ENCODE assay signal across 8 mouse cellular contexts in genomic region chrX:101639306-101639705, GRCm38 (mm10). TPM values are rescaled to one million over a fixed set of nuclear protein-coding genes. Genes with fewer than 3 reads are reported as not detected.
A peak's percentile ranks its signal among the peaks of the same experiment; 100 is the strongest.
DNase-seq lines count a peak whose midpoint lies in the region; ATAC-seq and TF ChIP-seq lines count a peak whose summit lies in the region.

No protein-coding gene starts in this region.

- DNase-seq in kidney, adult 2 months, result no peak
- no peak for DNase-seq in kidney, postnatal 14 days
- DNase-seq in ES-CJ7 (ENCODE audit: low read depth, low spot score), result peak; percentile 63
- DNase-seq in neural tube, embryonic 10.5 days (ENCODE audit: extremely low spot score, low spot score), result peak; percentile 19
- no peak for DNase-seq in frontal cortex, postnatal 10 days (ENCODE audit: low spot score in 2 of 2)
- no peak for DNase-seq in yolk sac, embryonic 10.5 days (ENCODE audit: low spot score)

- H3K27ac ChIP-seq in kidney, adult 2 months (ENCODE audit: insufficient read depth, low read depth, low read length), result peak overlapping the region; percentile 90
- peak overlapping the region; percentile 96 for H3K27ac ChIP-seq in embryonic fibroblast, embryonic 13.5 days (ENCODE audit: insufficient read depth, low read length)
- H3K27ac ChIP-seq in intestine, embryonic 15.5 days, result no peak overlapping the region; the same call in 1 of the 2 replicates

- H3K9ac ChIP-seq in intestine, embryonic 15.5 days, result no peak overlapping the region

- peak; percentile 7; the same call in 1 of the 2 replicates for ATAC-seq in intestine, embryonic 15.5 days

- WGBS in kidney, adult 2 months, result under 1% methylated on average over 13 of the region's 13 CpGs
- WGBS in intestine, embryonic 15.5 days, result 15% methylated on average over 13 of the region's 13 CpGs

- no peaks in the 10 kb centered on the region for H3K9me3 ChIP-seq in intestine, embryonic 15.5 days

- peaks cover 1% of the 10 kb centered on the region; the same call in 1 of the 2 replicates for H3K36me3 ChIP-seq in kidney, adult 2 months (ENCODE audit: control insufficient read depth, insufficient read depth, low read length)
- no peaks in the 10 kb centered on the region for H3K36me3 ChIP-seq in intestine, embryonic 15.5 days

- peak overlapping the region; percentile 45 for H3K4me2 ChIP-seq in intestine, embryonic 15.5 days (replicated peaks)

- 0 out of 2 replicates have a peak, but pooled peaks cover 7% of the 10 kb centered on the region for H3K4me1 ChIP-seq in kidney, adult 2 months (ENCODE audit: control insufficient read depth, insufficient read depth, low read length)
- peaks cover 4% of the 10 kb centered on the region; the same call in 1 of the 2 replicates for H3K4me1 ChIP-seq in embryonic fibroblast, embryonic 13.5 days (ENCODE audit: control insufficient read depth, insufficient read depth, low read length)
- no peaks in the 10 kb centered on the region for H3K4me1 ChIP-seq in intestine, embryonic 15.5 days (replicated peaks)

- no peak for TF ChIP-seq CTCF in kidney, adult 2 months (conservative IDR thresholded peaks at IDR 0.05; ENCODE audit: insufficient read depth, insufficient read length, low read depth, low read length)
- no peak for TF ChIP-seq CTCF in embryonic fibroblast, embryonic 13.5 days (IDR thresholded peaks at IDR 0.05; ENCODE audit: borderline replicate concordance, insufficient read depth, low read length)

- H3K4me3 ChIP-seq in kidney, adult 2 months (ENCODE audit: insufficient read depth, low read depth, low read length), result peak overlapping the region; percentile 93; the same call in 1 of the 2 replicates
- H3K4me3 ChIP-seq in embryonic fibroblast, embryonic 13.5 days (ENCODE audit: insufficient read depth, low read length), result peak overlapping the region; percentile 40
- peak overlapping the region; percentile 58 for H3K4me3 ChIP-seq in intestine, embryonic 15.5 days (replicated peaks)

- TF ChIP-seq POLR2A in kidney, adult 2 months (IDR thresholded peaks at IDR 0.05; ENCODE audit: low read depth, low read length), result no peak
- no peak for TF ChIP-seq POLR2A in embryonic fibroblast, embryonic 13.5 days (IDR thresholded peaks at IDR 0.05; ENCODE audit: low read depth, low read length)

- no peaks in the 10 kb centered on the region for H3K27me3 ChIP-seq in kidney, adult 2 months (replicated peaks; ENCODE audit: control insufficient read depth, insufficient read depth, low read length)
- no peaks in the 10 kb centered on the region for H3K27me3 ChIP-seq in intestine, embryonic 15.5 days (replicated peaks)

RNA-seq across cellular contexts. Expression of gene Ogt, which starts 0.6 kb away (rescaled TPM):
- 64.3 and 69.4 TPM in 2 replicates for polyA plus RNA-seq in kidney, adult 2 months (2012; rRNA removed)
- 180 and 247 TPM in 2 replicates for polyA plus RNA-seq in embryonic fibroblast, embryonic 13.5 days (2011; ENCODE audit: insufficient read length, low read depth, missing spikeins)
- polyA plus RNA-seq in intestine, embryonic 15.5 days (2015; fragmentation: Nextera tagmentation; extraction: Ambion mirVana), result 111 and 117 TPM in 2 replicates

Comparison
In these comparisons a context has a peak if more than half of its experiments do, and no peak if none do; other contexts are left out.
1. DNase-seq: peak in ES-CJ7 (single experiment) and neural tube, embryonic 10.5 days (single experiment); none in kidney, adult 2 months (single experiment), kidney, postnatal 14 days (single experiment), frontal cortex, postnatal 10 days (0 of 2) and yolk sac, embryonic 10.5 days (single experiment).
2. H3K4me3 ChIP-seq: peak in every context shown above with its lines; median percentile 93 in kidney, adult 2 months; 58 in intestine, embryonic 15.5 days; 40 in embryonic fibroblast, embryonic 13.5 days.